Mouse (Mus musculus) forebrain, embryonic 16.5 days (tissue): ENCODE data around the gene Kctd21. TPM values are rescaled to one million over a fixed set of nuclear protein-coding genes. Genes with fewer than 3 reads are reported as not detected.

Experiments
- ATAC-seq: fragments of 200-750 bp; cut with Nextera tagmentation; 2 replicates; pipeline ENCODE4 v1.8.0; 2017; ENCODE audit warnings: mild to moderate bottlenecking, moderate library complexity
- H3K27ac ChIP-seq: fragments of 300-500 bp; sonication (generic); 2 replicates; pipeline ENCODE4 v1.5.1; 2014; ENCODE audit warnings: low read length, control low read depth
- H3K27me3 ChIP-seq: fragments of 300-500 bp; sonication (generic); replicated peaks from 2 replicates; pipeline ENCODE4 v1.6.1; 2014; ENCODE audit warnings: low read length; ENCODE audit not compliant: control insufficient read depth, insufficient read depth
- H3K36me3 ChIP-seq: fragments of 300-500 bp; sonication (generic); 2 replicates; pipeline ENCODE4 v1.6.1; 2014; ENCODE audit not compliant: control insufficient read depth, insufficient read depth
- H3K4me1 ChIP-seq: fragments of 300-500 bp; sonication (generic); replicated peaks from 2 replicates; pipeline ENCODE4 v1.6.1; 2014; ENCODE audit warnings: low read length; ENCODE audit not compliant: control insufficient read depth, insufficient read depth
- H3K4me2 ChIP-seq: fragments of 300-500 bp; sonication (generic); 2 replicates; pipeline ENCODE4 v1.6.1; 2014; ENCODE audit warnings: mild to moderate bottlenecking, low read length, control low read depth
- H3K4me3 ChIP-seq: fragments of 300-500 bp; sonication (generic); replicated peaks from 2 replicates; pipeline ENCODE4 v1.5.1; 2014; ENCODE audit warnings: mild to moderate bottlenecking, low read length, control low read depth
- H3K9ac ChIP-seq: fragments of 300-500 bp; sonication (generic); replicated peaks from 2 replicates; pipeline ENCODE4 v1.6.1; 2014; ENCODE audit warnings: low read depth, low read length, control low read depth
- H3K9me3 ChIP-seq: fragments of 300-500 bp; sonication (generic); 2 replicates; pipeline ENCODE4 v1.6.1; 2016; ENCODE audit warnings: low read length; ENCODE audit not compliant: control insufficient read depth
- WGBS: fragments of 180-500 bp; shearing (Covaris S2); extraction: QIAGEN DNeasy Blood & Tissue Kit; methylation state at CpG from one replicate; pipeline ENCODE4 v1.1.7; 2014; 5-methylcytosine and 5-hydroxymethylcytosine counted together
- polyA plus RNA-seq: library from polyadenylated mRNA; unstranded; fragments of >200 nt; fragmentation: Nextera tagmentation; extraction: Ambion mirVana; gene quantifications from 2 replicates; pipeline ENCODE4 v1.2.1, GENCODE M21; 2015

Kctd21 gene
- polyA plus RNA-seq, 1 experiment from 2014 or later, result 7.5 TPM

- no peak for ATAC-seq
- H3K4me3 ChIP-seq, result no peak overlapping the region
- no peaks in the 10 kb centered on the region for H3K27me3 ChIP-seq
- no peak overlapping the region for H3K9ac ChIP-seq
- H3K27ac ChIP-seq, result no peak overlapping the region
- H3K4me2 ChIP-seq, result no peak overlapping the region
- H3K4me1 ChIP-seq, result peaks cover 9% of the 10 kb centered on the region; the same call in 1 of the 2 replicates
- H3K36me3 ChIP-seq, result no peaks in the 10 kb centered on the region
- H3K9me3 ChIP-seq, result no peaks in the 10 kb centered on the region
- 87% methylated on average over 5 of the region's 5 CpGs for WGBS
Observed at GRCm38 (mm10) chr7:97350891-97351290, 18.8 kb downstream of the Kctd21 start.

GRCm38 (mm10) chr7:97351792-97352513, 19.8 kb downstream of the Kctd21 start:
- Histone ChIP-seq H3K4me2 (no peak overlapping the region), H3K4me3 (no peak overlapping the region), H3K9ac (no peak overlapping the region), H3K4me1 (no peaks in the 10 kb centered on the region), H3K27ac (no peak overlapping the region), H3K9me3 (no peaks in the 10 kb centered on the region), H3K36me3 (no peaks in the 10 kb centered on the region), H3K27me3 (no peaks in the 10 kb centered on the region)
- no peak for ATAC-seq
- WGBS, result 81% methylated on average over 11 of the region's 11 CpGs

- H3K4me1 ChIP-seq, result no peaks in the 10 kb centered on the region
- no peak for ATAC-seq
Observed at GRCm38 (mm10) chr7:97353356-97353755, 21.2 kb downstream of the Kctd21 start.

GRCm38 (mm10) chr7:97355068-97355841, 23.1 kb downstream of the Kctd21 start:
- Histone ChIP-seq H3K4me3 (no peak overlapping the region), H3K27me3 (no peaks in the 10 kb centered on the region), H3K9me3 (no peaks in the 10 kb centered on the region), H3K27ac (no peak overlapping the region), H3K4me2 (no peak overlapping the region), H3K4me1 (no peaks in the 10 kb centered on the region), H3K9ac (no peak overlapping the region), H3K36me3 (no peaks in the 10 kb centered on the region)
- ATAC-seq, result no peak
- 41% methylated on average over 13 of the region's 13 CpGs for WGBS

More at GRCm38 (mm10) chr7:97353356-97353755, 21.2 kb downstream of the Kctd21 start:
- H3K27ac ChIP-seq, result no peak overlapping the region
- no peak overlapping the region for H3K9ac ChIP-seq
- H3K4me3 ChIP-seq, result no peak overlapping the region
- WGBS, result 92% methylated on average over 6 of the region's 6 CpGs
- no peak overlapping the region for H3K4me2 ChIP-seq
- H3K36me3 ChIP-seq, result no peaks in the 10 kb centered on the region
- no peaks in the 10 kb centered on the region for H3K27me3 ChIP-seq
- no peaks in the 10 kb centered on the region for H3K9me3 ChIP-seq

- Histone ChIP-seq H3K9ac (no peak overlapping the region), H3K27me3 (no peaks in the 10 kb centered on the region), H3K4me1 (no peaks in the 10 kb centered on the region), H3K27ac (no peak overlapping the region), H3K4me2 (no peak overlapping the region), H3K36me3 (no peaks in the 10 kb centered on the region), H3K9me3 (no peaks in the 10 kb centered on the region), H3K4me3 (no peak overlapping the region)
- no peak for ATAC-seq
- WGBS, result 65% methylated on average over 5 of the region's 5 CpGs
Observed at GRCm38 (mm10) chr7:97356253-97356652, 24.1 kb downstream of the Kctd21 start.

GRCm38 (mm10) chr7:97356875-97357276, 24.7 kb downstream of the Kctd21 start:
- H3K27me3 ChIP-seq, result no peaks in the 10 kb centered on the region
- WGBS, result 74% methylated on average over 5 of the region's 5 CpGs
- H3K9ac ChIP-seq, result no peak overlapping the region
- H3K36me3 ChIP-seq, result no peaks in the 10 kb centered on the region
- H3K9me3 ChIP-seq, result no peaks in the 10 kb centered on the region
- no peaks in the 10 kb centered on the region for H3K4me1 ChIP-seq
- no peak overlapping the region for H3K4me3 ChIP-seq
- no peak overlapping the region for H3K4me2 ChIP-seq
- no peak for ATAC-seq
- H3K27ac ChIP-seq, result no peak overlapping the region

GRCm38 (mm10) chr7:97357840-97358239, 25.7 kb downstream of the Kctd21 start:
- H3K9me3 ChIP-seq, result no peaks in the 10 kb centered on the region
- H3K4me1 ChIP-seq, result no peaks in the 10 kb centered on the region
- H3K4me2 ChIP-seq, result no peak overlapping the region
- H3K4me3 ChIP-seq, result no peak overlapping the region
- H3K9ac ChIP-seq, result no peak overlapping the region
- H3K27me3 ChIP-seq, result no peaks in the 10 kb centered on the region
- no peak for ATAC-seq
- 74% methylated on average over 3 of the region's 3 CpGs for WGBS
- H3K36me3 ChIP-seq, result no peaks in the 10 kb centered on the region
- no peak overlapping the region for H3K27ac ChIP-seq

- Histone ChIP-seq H3K9ac (no peak overlapping the region), H3K4me3 (no peak overlapping the region), H3K27me3 (no peaks in the 10 kb centered on the region), H3K9me3 (no peaks in the 10 kb centered on the region), H3K4me1 (no peaks in the 10 kb centered on the region), H3K36me3 (no peaks in the 10 kb centered on the region), H3K27ac (no peak overlapping the region), H3K4me2 (no peak overlapping the region)
- 92% methylated on average over 4 of the region's 4 CpGs for WGBS
- no peak for ATAC-seq
Observed at GRCm38 (mm10) chr7:97358347-97358746, 26.2 kb downstream of the Kctd21 start.

GRCm38 (mm10) chr7:97360166-97360565, 28.0 kb downstream of the Kctd21 start:
- ATAC-seq, result no peak
- Histone ChIP-seq H3K27ac (no peak overlapping the region), H3K9ac (no peak overlapping the region), H3K4me3 (no peak overlapping the region), H3K9me3 (no peaks in the 10 kb centered on the region), H3K27me3 (no peaks in the 10 kb centered on the region), H3K4me2 (no peak overlapping the region), H3K36me3 (no peaks in the 10 kb centered on the region), H3K4me1 (no peaks in the 10 kb centered on the region)
- 65% methylated on average over 5 of the region's 5 CpGs for WGBS
